Mouse (Mus musculus) stomach, postnatal 0 days (tissue): Measurements from ENCODE around the gene Dazap2.

Source experiments
- CTCF ChIP-seq: IDR thresholded peaks from 2 replicates; pipeline ENCODE4 v1.5.1; 2016; ENCODE audit warnings: antibody characterized with exemption, low read depth, mild to moderate bottlenecking, moderate library complexity
- EP300 ChIP-seq: optimal IDR thresholded peaks from 2 replicates; pipeline ENCODE3; 2016; ENCODE audit warnings: antibody characterized with exemption

GRCm38 (mm10) chr15:100666219-100666696 lies 51.1 kb downstream of the Dazap2 start:
- TF ChIP-seq CTCF (no peak), EP300 (no peak)
